Mouse (Mus musculus) myocyte (in vitro differentiated cells): Measurements from ENCODE around the gene Prkcz. TPM values are rescaled to one million over a fixed set of nuclear protein-coding genes. Genes with fewer than 3 reads are reported as not detected.

Source experiments
- H3K27me3 ChIP-seq: one replicate; pipeline ENCODE4 v1.6.1; 2011; ENCODE audit not compliant: control insufficient read depth, insufficient read depth, insufficient read length
- H3K36me3 ChIP-seq: one replicate; pipeline ENCODE4 v1.6.1; 2011; ENCODE audit not compliant: control insufficient read depth, insufficient read depth
- H3K4me2 ChIP-seq: one replicate; pipeline ENCODE4 v1.6.1; 2011; ENCODE audit warnings: low read depth, control low read depth
- H3K4me3 ChIP-seq: one replicate; pipeline ENCODE4 v1.5.1; 2011; ENCODE audit warnings: mild to moderate bottlenecking, control low read depth, moderate library complexity
- H3K79me2 ChIP-seq: one replicate; pipeline ENCODE4 v1.6.1; 2011; ENCODE audit not compliant: control insufficient read depth, insufficient read depth
- H3ac ChIP-seq: one replicate; pipeline ENCODE4 v1.6.1; 2011; ENCODE audit not compliant: control insufficient read depth, insufficient read length
- CEBPB ChIP-seq: IDR thresholded peaks from 2 replicates; pipeline ENCODE4 v1.6.1; 2011; ENCODE audit warnings: mild to moderate bottlenecking, moderate library complexity; ENCODE audit not compliant: poor library complexity, insufficient read depth, severe bottlenecking
- E2F4 ChIP-seq: IDR thresholded peaks from one replicate; pipeline ENCODE4 v1.6.1; 2011; ENCODE audit warnings: mild to moderate bottlenecking, control low read depth, moderate library complexity; ENCODE audit not compliant: insufficient read depth
- MAX ChIP-seq: IDR thresholded peaks from one replicate; pipeline ENCODE4 v1.6.1; 2011; ENCODE audit warnings: low read depth, mild to moderate bottlenecking, control low read depth
- MYOD1 ChIP-seq, 3 experiments: IDR thresholded peaks; one replicate each; pipeline ENCODE4 v1.6.1; 2011; ENCODE audit warnings: control low read depth in 2 of 3, low read depth in 2 of 3, mild to moderate bottlenecking in 2 of 3, moderate library complexity in 1 of 3; ENCODE audit not compliant: insufficient read length in 2 of 3, control insufficient read depth in 1 of 3
- MYOG ChIP-seq, 3 experiments: IDR thresholded peaks; one replicate each; pipeline ENCODE4 v1.6.1; 2011; ENCODE audit warnings: control low read depth in 2 of 3, low read depth in 2 of 3, mild to moderate bottlenecking in 2 of 3; ENCODE audit not compliant: insufficient read length in 2 of 3, control insufficient read depth in 1 of 3, insufficient read depth in 1 of 3
- POLR2A ChIP-seq: IDR thresholded peaks from one replicate; pipeline ENCODE4 v1.6.1; 2011; ENCODE audit warnings: low read depth, mild to moderate bottlenecking, control low read depth, moderate library complexity; ENCODE audit not compliant: insufficient read length
- POLR2AphosphoS2 ChIP-seq: IDR thresholded peaks from one replicate; pipeline ENCODE4 v1.6.1; 2011; ENCODE audit warnings: low read depth, control low read depth; ENCODE audit not compliant: insufficient read length
- REST ChIP-seq: IDR thresholded peaks from one replicate; pipeline ENCODE4 v1.6.1; 2011; ENCODE audit warnings: mild to moderate bottlenecking, control low read depth, moderate library complexity; ENCODE audit not compliant: insufficient read depth, insufficient read length
- SRF ChIP-seq: IDR thresholded peaks from one replicate; pipeline ENCODE4 v1.6.1; 2011; ENCODE audit warnings: low read depth; ENCODE audit not compliant: control insufficient read depth, insufficient read length
- TCF12 ChIP-seq: IDR thresholded peaks from one replicate; pipeline ENCODE4 v1.6.1; 2011; ENCODE audit warnings: mild to moderate bottlenecking, control low read depth; ENCODE audit not compliant: poor library complexity, insufficient read depth, severe bottlenecking
- TCF3 ChIP-seq: IDR thresholded peaks from one replicate; pipeline ENCODE4 v1.6.1; 2011; ENCODE audit warnings: low read depth, control low read depth; ENCODE audit not compliant: insufficient read length
- USF1 ChIP-seq: IDR thresholded peaks from one replicate; pipeline ENCODE4 v1.6.1; 2011; ENCODE audit warnings: low read depth, mild to moderate bottlenecking, control low read depth, moderate library complexity
- polyA plus RNA-seq: library from polyadenylated mRNA; unstranded; fragments of >200 nt; fragmentation: generic; extraction: Trizol; gene quantifications from one replicate; pipeline ENCODE4 v1.2.1, GENCODE M21; 2012; ENCODE audit warnings: missing spikeins

The Prkcz gene
- polyA plus RNA-seq, 1 experiment: 0.36 TPM

DNA sequence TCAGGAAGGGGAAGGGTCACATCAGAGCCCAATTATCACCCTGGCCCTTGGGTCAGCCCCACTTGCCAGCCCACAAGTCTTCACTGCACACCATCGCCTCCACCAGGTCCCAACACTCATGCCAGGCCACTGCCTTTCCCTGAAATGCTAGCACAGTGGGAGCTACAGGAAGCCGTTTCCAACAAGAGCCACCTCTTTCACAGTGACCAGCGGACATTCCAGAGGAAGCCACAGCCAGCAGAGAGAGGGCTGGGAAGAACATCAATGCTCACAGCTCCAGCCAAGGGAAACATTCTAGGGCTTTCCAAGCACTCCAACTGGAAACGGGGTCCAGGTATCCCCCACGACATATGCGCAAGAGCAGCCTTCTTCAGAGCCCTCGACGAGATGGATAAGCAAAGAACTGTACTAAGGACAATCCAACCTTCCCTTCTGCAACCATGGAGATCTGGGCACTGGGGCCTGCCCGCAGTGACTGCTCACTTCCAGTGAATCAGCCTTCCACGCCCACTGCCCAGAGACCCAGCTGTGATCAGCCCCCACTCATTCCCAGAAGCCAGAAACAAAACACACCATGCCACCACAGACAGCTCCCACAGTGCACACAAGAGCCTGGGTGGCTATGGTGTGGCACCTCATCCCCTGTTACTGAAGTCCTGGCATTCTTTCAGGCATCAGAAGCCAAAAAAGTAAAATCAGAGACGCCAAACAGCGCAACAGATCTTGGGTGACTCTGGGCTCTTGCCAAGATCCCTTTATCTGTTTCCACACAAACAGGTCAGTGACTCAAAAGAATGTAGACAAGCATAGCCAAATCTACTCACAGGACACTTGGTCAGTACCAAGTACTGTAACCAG lies 145.2 kb downstream of the Prkcz start:
- H3K4me3 ChIP-seq: peak overlapping the region; percentile 98
- no peak overlapping the region for H3ac ChIP-seq
- peak overlapping the region; percentile 95 for H3K4me2 ChIP-seq
- peak; percentile 58 for TF ChIP-seq REST
- no peak for TF ChIP-seq CEBPB
- no peak for TF ChIP-seq E2F4
- no peak for TF ChIP-seq POLR2AphosphoS2
- TF ChIP-seq USF1: no peak
- peak; percentile 4 for TF ChIP-seq TCF3
- peak in 1 of 3 experiments; percentile 88 for TF ChIP-seq MYOG (IDR thresholded peaks at IDR 0.05; ENCODE audit: control insufficient read depth in 1 of 3, insufficient read depth in 1 of 3, insufficient read length in 2 of 3, low read depth in 2 of 3)
- TF ChIP-seq MAX: no peak
- TF ChIP-seq POLR2A: peak; percentile 27
- TF ChIP-seq SRF: no peak
- TF ChIP-seq TCF12: peak; percentile 37
- TF ChIP-seq MYOD1 (IDR thresholded peaks at IDR 0.05; ENCODE audit: control insufficient read depth in 1 of 3, insufficient read length in 2 of 3, low read depth in 2 of 3): peak in 2 of 3 experiments; percentile 66 to 80
- peaks cover 5% of the 10 kb centered on the region for H3K36me3 ChIP-seq
- peaks cover 98% of the 10 kb centered on the region for H3K79me2 ChIP-seq
- no peaks in the 10 kb centered on the region for H3K27me3 ChIP-seq

DNA sequence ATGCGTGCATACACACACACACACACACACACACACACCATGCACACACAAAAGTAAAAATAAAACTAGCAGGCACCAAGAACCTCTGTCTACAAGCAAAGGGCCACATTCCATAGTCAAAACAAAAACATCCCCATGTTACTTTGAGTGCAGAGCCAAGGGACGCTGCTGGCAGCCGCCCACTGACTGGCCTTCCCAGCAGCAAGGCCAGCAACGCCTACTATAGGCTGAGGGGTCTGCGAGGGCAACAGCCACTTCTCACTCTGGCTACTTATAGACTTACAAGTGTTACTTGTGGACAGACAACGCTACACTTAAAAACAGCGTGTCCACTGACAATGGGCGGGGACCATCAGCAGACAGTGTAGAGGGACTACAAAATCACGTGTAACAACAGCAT lies 146.0 kb downstream of the Prkcz start:
- peak overlapping the region; percentile 95 for H3K4me2 ChIP-seq
- H3ac ChIP-seq: no peak overlapping the region
- H3K36me3 ChIP-seq: peaks cover 5% of the 10 kb centered on the region
- H3K4me3 ChIP-seq: peak overlapping the region; percentile 98
- H3K27me3 ChIP-seq: no peaks in the 10 kb centered on the region
- TF ChIP-seq E2F4: no peak
- no peak for TF ChIP-seq MYOG (IDR thresholded peaks at IDR 0.05; ENCODE audit: control insufficient read depth in 1 of 3, insufficient read depth in 1 of 3, insufficient read length in 2 of 3, low read depth in 2 of 3)
- TF ChIP-seq USF1: no peak
- no peak for TF ChIP-seq SRF
- TF ChIP-seq CEBPB: no peak
- no peak for TF ChIP-seq REST
- TF ChIP-seq POLR2AphosphoS2: no peak
- TF ChIP-seq MYOD1 (IDR thresholded peaks at IDR 0.05; ENCODE audit: control insufficient read depth in 1 of 3, insufficient read length in 2 of 3, low read depth in 2 of 3): no peak
- TF ChIP-seq MAX: no peak
- no peak for TF ChIP-seq POLR2A
- TF ChIP-seq TCF12: no peak
- TF ChIP-seq TCF3: no peak
- peaks cover 98% of the 10 kb centered on the region for H3K79me2 ChIP-seq

DNA sequence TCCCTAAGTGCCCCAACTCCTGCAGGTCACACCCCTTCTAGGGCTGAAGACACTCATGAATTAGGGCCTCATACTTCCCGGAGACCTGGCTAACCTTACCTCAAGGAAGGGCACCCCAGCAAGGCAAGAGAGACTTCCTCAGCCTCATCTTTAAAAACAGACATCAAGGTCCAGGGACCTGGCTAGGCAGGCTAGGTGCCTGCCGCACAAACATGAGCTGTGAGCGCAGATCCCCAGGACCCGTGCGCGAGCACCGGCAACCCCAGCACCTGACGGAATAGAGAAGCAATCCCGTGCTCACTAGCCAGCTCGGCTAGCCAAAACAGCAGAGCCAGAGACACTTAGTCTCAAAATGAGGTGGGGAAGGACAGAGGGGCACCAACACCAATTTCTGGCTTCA lies 146.4 kb downstream of the Prkcz start:
- H3K27me3 ChIP-seq: no peaks in the 10 kb centered on the region
- H3K79me2 ChIP-seq: peaks cover 98% of the 10 kb centered on the region
- peak overlapping the region; percentile 95 for H3K4me2 ChIP-seq
- H3K36me3 ChIP-seq: peaks cover 5% of the 10 kb centered on the region
- H3K4me3 ChIP-seq: no peak overlapping the region
- TF ChIP-seq MYOG (IDR thresholded peaks at IDR 0.05; ENCODE audit: control insufficient read depth in 1 of 3, insufficient read depth in 1 of 3, insufficient read length in 2 of 3, low read depth in 2 of 3) (no peak), REST (no peak), SRF (no peak), TCF12 (no peak)
- no peak overlapping the region for H3ac ChIP-seq

DNA sequence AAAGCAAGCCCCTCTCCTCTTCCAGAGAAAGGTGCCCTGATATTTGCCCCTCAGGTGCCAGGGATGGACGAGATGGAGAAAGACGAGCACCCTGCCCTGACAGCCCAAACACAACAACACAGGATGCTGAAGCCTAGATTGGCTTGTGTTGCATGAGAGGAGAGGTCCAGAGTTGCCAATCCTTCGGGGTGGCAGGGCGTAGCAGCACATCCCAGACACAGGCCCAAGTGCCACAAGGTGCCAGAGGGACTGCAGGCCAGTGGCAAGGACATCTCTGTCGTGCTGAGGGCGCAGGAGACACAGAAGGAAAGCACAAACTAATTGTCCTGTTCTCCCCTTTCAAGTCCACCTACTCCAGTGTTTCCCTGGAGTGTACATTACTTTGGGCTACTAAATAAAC lies 147.0 kb downstream of the Prkcz start:
- H3K27me3 ChIP-seq: no peaks in the 10 kb centered on the region
- H3K4me2 ChIP-seq: no peak overlapping the region
- H3K4me3 ChIP-seq: no peak overlapping the region

DNA sequence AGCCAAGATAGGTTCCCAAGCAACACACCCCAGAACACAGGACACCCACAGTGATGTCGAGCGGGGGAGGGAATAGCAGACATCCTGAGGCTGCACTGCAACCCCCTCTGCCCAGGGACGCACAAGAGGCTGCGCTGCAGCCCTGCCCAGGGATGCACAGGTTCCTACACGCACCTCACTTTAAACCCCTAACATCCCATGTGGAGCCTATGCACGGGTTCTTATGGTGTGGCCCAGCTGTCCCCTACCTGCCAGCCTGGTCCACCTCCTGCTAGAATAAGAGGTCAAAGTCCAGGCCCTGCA lies 147.5 kb downstream of the Prkcz start:
- H3K36me3 ChIP-seq: peaks cover 10% of the 10 kb centered on the region
- TF ChIP-seq SRF: no peak
- TF ChIP-seq MAX: no peak
- TF ChIP-seq MYOD1 (IDR thresholded peaks at IDR 0.05; ENCODE audit: control insufficient read depth in 1 of 3, insufficient read length in 2 of 3, low read depth in 2 of 3): no peak
- TF ChIP-seq POLR2A: no peak
- no peak for TF ChIP-seq REST
- no peak for TF ChIP-seq TCF3
- TF ChIP-seq CEBPB: no peak
- TF ChIP-seq MYOG (IDR thresholded peaks at IDR 0.05; ENCODE audit: control insufficient read depth in 1 of 3, insufficient read depth in 1 of 3, insufficient read length in 2 of 3, low read depth in 2 of 3): no peak
- TF ChIP-seq POLR2AphosphoS2: no peak
- no peak for TF ChIP-seq E2F4
- no peak for TF ChIP-seq TCF12
- TF ChIP-seq USF1: no peak
- H3K79me2 ChIP-seq: peaks cover 98% of the 10 kb centered on the region
- no peak overlapping the region for H3K4me3 ChIP-seq
- no peak overlapping the region for H3K4me2 ChIP-seq
- H3ac ChIP-seq: no peak overlapping the region
- no peaks in the 10 kb centered on the region for H3K27me3 ChIP-seq

More for the DNA sequence above, 147.0 kb downstream of the Prkcz start:
- H3K79me2 ChIP-seq: peaks cover 98% of the 10 kb centered on the region
- peaks cover 10% of the 10 kb centered on the region for H3K36me3 ChIP-seq
- no peak overlapping the region for H3ac ChIP-seq
- peak; percentile 30 for TF ChIP-seq POLR2A
- TF ChIP-seq TCF12: no peak
- no peak for TF ChIP-seq POLR2AphosphoS2
